Mouse (Mus musculus) kidney, embryonic 16.5 days (tissue): Measurements from ENCODE around the gene Sema7a. TPM values are rescaled to one million over a fixed set of nuclear protein-coding genes. Genes with fewer than 3 reads are reported as not detected.

Experiments used
- ATAC-seq: fragments of 200-750 bp; cut with Nextera tagmentation; 2 replicates; pipeline ENCODE4 v1.8.0; 2017; ENCODE audit warnings: moderate TSS enrichment; ENCODE audit not compliant: low FRiP score, low TSS enrichment
- H3K27ac ChIP-seq: fragments of 300-500 bp; sonication (generic); 2 replicates; pipeline ENCODE4 v1.5.1; 2014; ENCODE audit warnings: low read length
- H3K27me3 ChIP-seq: fragments of 300-500 bp; sonication (generic); 2 replicates; pipeline ENCODE4 v1.6.1; 2014; ENCODE audit warnings: low read length, control low read depth, mixed read lengths; ENCODE audit not compliant: insufficient read depth
- H3K36me3 ChIP-seq: fragments of 300-500 bp; sonication (generic); 2 replicates; pipeline ENCODE4 v1.6.1; 2014; ENCODE audit warnings: low read length, control low read depth, mixed read lengths; ENCODE audit not compliant: insufficient read depth
- H3K4me1 ChIP-seq: fragments of 300-500 bp; sonication (generic); 2 replicates; pipeline ENCODE4 v1.6.1; 2014; ENCODE audit warnings: low read length, control low read depth, mixed read lengths; ENCODE audit not compliant: insufficient read depth
- H3K4me2 ChIP-seq: fragments of 300-500 bp; sonication (generic); replicated peaks from 2 replicates; pipeline ENCODE4 v1.6.1; 2014; ENCODE audit warnings: low read depth, low read length
- H3K4me3 ChIP-seq: fragments of 300-500 bp; sonication (generic); 2 replicates; pipeline ENCODE4 v1.5.1; 2014; ENCODE audit warnings: mild to moderate bottlenecking, low read length
- H3K9ac ChIP-seq: fragments of 300-500 bp; sonication (generic); replicated peaks from 2 replicates; pipeline ENCODE4 v1.6.1; 2014; ENCODE audit warnings: low read length
- H3K9me3 ChIP-seq: fragments of 300-500 bp; sonication (generic); 2 replicates; pipeline ENCODE4 v1.6.1; 2016; ENCODE audit warnings: low read length, control low read depth
- WGBS: fragments of 180-500 bp; shearing (Covaris S2); extraction: QIAGEN DNeasy Blood & Tissue Kit; methylation state at CpG from one replicate; pipeline ENCODE4 v1.1.7; 2014; 5-methylcytosine and 5-hydroxymethylcytosine counted together
- polyA plus RNA-seq: library from polyadenylated mRNA; unstranded; fragments of >200 nt; fragmentation: Nextera tagmentation; extraction: Ambion mirVana; gene quantifications from 2 replicates; pipeline ENCODE4 v1.2.1, GENCODE M21; 2015

The Sema7a gene
- polyA plus RNA-seq, result 0.32 and 0.56 TPM in 2 replicates

DNA sequence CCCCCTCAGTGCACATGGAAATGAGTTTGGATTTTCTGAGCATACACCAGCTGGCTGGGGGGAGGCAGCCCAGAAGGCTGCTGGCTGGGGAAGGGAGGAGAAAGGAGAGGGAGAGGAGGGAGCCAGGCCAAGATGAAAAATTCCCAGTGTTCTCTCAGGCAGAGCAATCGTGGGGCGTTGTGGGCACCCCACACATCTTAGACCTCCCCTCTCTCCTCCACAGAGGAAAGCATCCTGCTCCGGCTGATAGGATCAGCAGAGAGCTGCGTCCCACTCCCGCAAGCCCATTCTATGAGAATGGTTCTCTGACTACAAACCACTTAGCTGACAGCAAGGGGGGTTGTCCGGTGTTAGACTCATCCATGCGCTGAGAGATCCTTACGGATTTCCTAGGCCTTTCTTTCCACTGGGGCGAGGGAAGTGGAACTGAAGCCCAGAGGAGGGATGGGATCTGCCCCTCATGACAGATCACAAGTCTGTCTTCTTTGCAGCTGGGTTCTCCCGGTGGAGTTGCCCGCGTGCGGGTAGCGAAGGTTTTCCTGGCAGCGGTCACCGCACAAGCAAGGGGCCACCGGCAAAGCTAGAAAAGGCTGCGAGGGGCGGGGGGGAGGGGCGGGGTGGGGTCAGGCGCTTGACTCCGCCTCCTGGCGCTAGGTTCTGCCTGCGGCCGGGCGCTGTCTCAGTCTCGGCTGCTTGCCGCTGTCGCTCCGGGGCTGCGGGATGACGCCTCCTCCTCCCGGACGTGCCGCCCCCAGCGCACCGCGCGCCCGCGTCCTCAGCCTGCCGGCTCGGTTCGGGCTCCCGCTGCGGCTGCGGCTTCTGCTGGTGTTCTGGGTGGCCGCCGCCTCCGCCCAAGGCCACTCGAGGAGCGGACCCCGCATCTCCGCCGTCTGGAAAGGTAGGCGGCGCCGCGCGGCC, at the start of gene Sema7a:
Gene Sema7a (plus strand): TSS at position 682 of the 918 bp plus-strand sequence.
- Histone ChIP-seq H3K4me2 (peak within 1 kb of the TSS; percentile 97), H3K27me3 (peaks cover 36% of the 10 kb centered on the region), H3K4me1 (peaks cover 21% of the 10 kb centered on the region), H3K9ac (peak within 1 kb of the TSS; percentile 67), H3K36me3 (no peaks in the 10 kb centered on the region), H3K27ac (no peak within 1 kb of the TSS; the same call in 1 of the 2 replicates), H3K9me3 (no peaks in the 10 kb centered on the region), H3K4me3 (peak within 1 kb of the TSS; percentile 77)
- peak; percentile 83 for ATAC-seq
- 2% methylated on average over 43 of the region's 60 CpGs for WGBS

DNA sequence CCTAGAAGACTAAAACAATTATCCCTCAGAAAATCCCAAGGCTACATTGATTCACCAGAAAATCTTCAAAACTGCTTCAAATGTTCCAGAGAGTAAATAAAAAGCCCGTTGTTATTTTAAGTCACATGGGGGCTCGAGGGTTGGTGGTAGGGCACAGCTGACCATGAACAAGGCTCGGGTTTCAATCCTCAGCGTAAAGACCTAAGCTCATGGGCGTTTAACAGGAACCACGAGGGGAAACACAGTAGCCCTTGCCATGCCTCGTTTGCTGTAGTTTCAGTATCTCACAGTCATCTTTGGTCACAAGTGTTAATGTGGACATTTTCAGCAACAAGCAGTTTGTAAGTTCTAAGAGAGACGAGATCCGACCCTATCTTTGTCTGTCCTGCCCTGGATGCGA, 39.4 kb upstream of the Sema7a start:
- Histone ChIP-seq H3K27ac (no peak overlapping the region), H3K4me1 (peaks cover 4% of the 10 kb centered on the region; the same call in 1 of the 2 replicates), H3K9ac (no peak overlapping the region), H3K4me3 (no peak overlapping the region), H3K36me3 (no peaks in the 10 kb centered on the region), H3K4me2 (no peak overlapping the region), H3K9me3 (no peaks in the 10 kb centered on the region), H3K27me3 (no peaks in the 10 kb centered on the region)
- 29% methylated on average over 10 of the region's 10 CpGs for WGBS
- no peak for ATAC-seq

GRCm38 (mm10) chr9:57901197-57901596, 38.7 kb upstream of the Sema7a start:
- H3K9me3 ChIP-seq, result no peaks in the 10 kb centered on the region
- H3K4me3 ChIP-seq, result no peak overlapping the region
- no peaks in the 10 kb centered on the region for H3K27me3 ChIP-seq
- H3K36me3 ChIP-seq, result no peaks in the 10 kb centered on the region
- no peak overlapping the region for H3K4me2 ChIP-seq
- peaks cover 4% of the 10 kb centered on the region; the same call in 1 of the 2 replicates for H3K4me1 ChIP-seq
- 48% methylated on average over 9 of the region's 9 CpGs for WGBS
- no peak overlapping the region for H3K9ac ChIP-seq
- H3K27ac ChIP-seq, result no peak overlapping the region
- no peak for ATAC-seq

DNA sequence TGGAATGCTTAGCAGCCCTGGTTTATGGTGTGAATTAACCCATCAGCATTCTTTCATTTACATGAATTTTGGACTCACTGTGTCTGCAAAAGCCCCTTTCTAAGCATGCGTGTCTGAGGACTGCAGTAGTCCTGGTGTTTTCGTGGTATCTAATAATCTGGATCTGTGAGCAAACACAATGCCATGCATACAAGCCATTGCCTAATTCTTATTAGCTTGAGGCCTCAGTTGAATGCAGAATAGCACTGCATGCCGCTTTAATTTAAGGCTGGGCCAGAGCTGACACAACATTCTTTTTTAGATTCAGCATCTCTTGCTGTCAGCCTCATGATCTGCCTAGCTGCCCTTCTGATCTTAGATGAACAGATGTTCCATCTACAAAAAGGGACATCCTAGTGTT, 38.3 kb upstream of the Sema7a start:
- Histone ChIP-seq H3K9me3 (no peaks in the 10 kb centered on the region), H3K4me2 (no peak overlapping the region), H3K9ac (no peak overlapping the region), H3K27ac (no peak overlapping the region), H3K4me3 (no peak overlapping the region), H3K27me3 (no peaks in the 10 kb centered on the region), H3K4me1 (peaks cover 4% of the 10 kb centered on the region; the same call in 1 of the 2 replicates), H3K36me3 (no peaks in the 10 kb centered on the region)
- WGBS, result 84% methylated on average over 3 of the region's 3 CpGs
- ATAC-seq, result no peak

DNA sequence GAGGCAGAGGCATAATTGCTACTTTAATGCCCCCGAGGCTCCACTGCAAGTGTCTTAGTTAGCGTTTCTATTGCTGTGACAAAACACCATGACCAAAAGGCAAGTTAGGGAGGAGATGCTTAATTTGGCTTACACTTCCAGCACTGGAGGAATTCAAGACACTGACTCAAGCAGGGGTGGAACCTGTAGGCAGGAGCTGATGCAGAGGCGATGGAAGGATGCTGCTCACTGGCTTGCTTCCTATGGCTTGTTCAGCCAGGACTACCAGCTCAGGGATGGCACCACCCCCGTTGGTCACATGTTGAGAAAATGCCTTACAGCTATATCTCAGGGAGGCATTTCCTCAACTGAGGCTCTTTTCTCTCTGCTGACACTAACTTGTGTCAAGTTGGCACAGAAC, 37.8 kb upstream of the Sema7a start:
- 64% methylated on average over 4 of the region's 4 CpGs for WGBS
- no peak for ATAC-seq
- Histone ChIP-seq H3K27ac (no peak overlapping the region), H3K9me3 (no peaks in the 10 kb centered on the region; the same call in 1 of the 2 replicates), H3K4me3 (no peak overlapping the region), H3K36me3 (no peaks in the 10 kb centered on the region), H3K4me1 (peaks cover 4% of the 10 kb centered on the region; the same call in 1 of the 2 replicates), H3K27me3 (no peaks in the 10 kb centered on the region), H3K4me2 (no peak overlapping the region), H3K9ac (no peak overlapping the region)

- peaks cover 4% of the 10 kb centered on the region; the same call in 1 of the 2 replicates for H3K4me1 ChIP-seq
- no peak overlapping the region for H3K9ac ChIP-seq
- H3K36me3 ChIP-seq, result no peaks in the 10 kb centered on the region
- H3K4me2 ChIP-seq, result no peak overlapping the region
- no peaks in the 10 kb centered on the region; the same call in 1 of the 2 replicates for H3K9me3 ChIP-seq
- 77% methylated on average over 8 of the region's 8 CpGs for WGBS
- H3K27me3 ChIP-seq, result no peaks in the 10 kb centered on the region
- H3K4me3 ChIP-seq, result no peak overlapping the region
- ATAC-seq, result no peak
- no peak overlapping the region for H3K27ac ChIP-seq
These were observed 36.2 kb upstream of the Sema7a start for GRCm38 (mm10) chr9:57903589-57904249.

DNA sequence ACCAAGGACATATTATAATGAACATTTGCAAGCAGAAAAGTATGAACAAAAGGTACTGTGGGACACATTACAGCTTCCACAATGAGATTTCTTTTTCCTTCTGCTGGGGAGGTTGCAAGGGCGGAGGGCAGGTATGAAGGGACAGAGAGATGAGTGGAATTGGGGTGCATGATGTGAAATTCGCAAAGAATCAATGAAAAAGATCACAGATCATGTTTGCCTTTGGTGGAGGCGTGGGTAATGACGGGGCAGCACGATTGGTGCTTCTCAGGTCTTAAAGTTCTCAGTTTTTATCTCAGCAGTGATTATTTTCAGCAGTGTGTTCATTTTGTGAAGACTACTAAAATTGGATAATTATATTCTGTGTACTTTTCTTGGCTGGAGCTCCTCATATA, 35.7 kb upstream of the Sema7a start:
- Histone ChIP-seq H3K4me1 (peaks cover 4% of the 10 kb centered on the region; the same call in 1 of the 2 replicates), H3K9me3 (no peaks in the 10 kb centered on the region; the same call in 1 of the 2 replicates), H3K36me3 (no peaks in the 10 kb centered on the region), H3K4me3 (no peak overlapping the region), H3K27ac (no peak overlapping the region), H3K9ac (no peak overlapping the region), H3K4me2 (no peak overlapping the region), H3K27me3 (no peaks in the 10 kb centered on the region)
- 94% methylated on average over 5 of the region's 5 CpGs for WGBS
- ATAC-seq, result no peak

GRCm38 (mm10) chr9:57907206-57907605, 32.7 kb upstream of the Sema7a start:
- Histone ChIP-seq H3K27me3 (no peaks in the 10 kb centered on the region), H3K9me3 (no peaks in the 10 kb centered on the region; the same call in 1 of the 2 replicates), H3K4me3 (no peak overlapping the region), H3K9ac (no peak overlapping the region), H3K4me2 (no peak overlapping the region), H3K27ac (no peak overlapping the region), H3K36me3 (no peaks in the 10 kb centered on the region), H3K4me1 (peaks cover 6% of the 10 kb centered on the region; the same call in 1 of the 2 replicates)
- no peak for ATAC-seq
- 74% methylated on average over 6 of the region's 6 CpGs for WGBS

GRCm38 (mm10) chr9:57910254-57911160, 29.4 kb upstream of the Sema7a start, which contains the start of gene Ubl7:
Gene Ubl7 (plus strand): TSS chr9:57910979.
- H3K9ac ChIP-seq, result peak within 1 kb of the TSS; percentile 80
- H3K36me3 ChIP-seq, result peaks cover 5% of the 10 kb centered on the region
- WGBS, result under 1% methylated on average over 47 of the region's 47 CpGs
- H3K27ac ChIP-seq, result peak within 1 kb of the TSS; percentile 78
- no peaks in the 10 kb centered on the region for H3K27me3 ChIP-seq
- H3K4me2 ChIP-seq, result peak within 1 kb of the TSS; percentile 71
- H3K9me3 ChIP-seq, result no peaks in the 10 kb centered on the region; the same call in 1 of the 2 replicates
- peaks cover 6% of the 10 kb centered on the region; the same call in 1 of the 2 replicates for H3K4me1 ChIP-seq
- ATAC-seq, result peak; percentile 97
- peak within 1 kb of the TSS; percentile 75 for H3K4me3 ChIP-seq
